Mouse (Mus musculus) spleen, adult 2 months (tissue): ENCODE results near the gene Aldh1l1. TPM values are rescaled to one million over a fixed set of nuclear protein-coding genes. Genes with fewer than 3 reads are reported as not detected.

ENCODE experiments used
- DNase-seq, 2 experiments: peaks; one replicate each; pipeline versions ENCODE4 v3.0.0 to v3.0.0-alpha.2; 2012 to 2021; ENCODE audit warnings: low spot score in 2 of 2, low read depth in 1 of 2
- H3K27ac ChIP-seq: fragments of 200-500 bp; 2 replicates; pipeline ENCODE4 v1.5.1; 2012; ENCODE audit warnings: low read length, inconsistent platforms; ENCODE audit not compliant: insufficient read depth
- H3K27me3 ChIP-seq: fragments of 200-500 bp; 2 replicates; pipeline ENCODE4 v1.6.1; 2012; ENCODE audit warnings: mild to moderate bottlenecking, moderate library complexity, low read length, inconsistent platforms; ENCODE audit not compliant: control insufficient read depth, insufficient read depth
- H3K36me3 ChIP-seq: fragments of 200-500 bp; 2 replicates; pipeline ENCODE4 v1.6.1; 2012; ENCODE audit warnings: mild to moderate bottlenecking, low read length, inconsistent platforms; ENCODE audit not compliant: control insufficient read depth, insufficient read depth
- H3K4me1 ChIP-seq: fragments of 200-500 bp; 2 replicates; pipeline ENCODE4 v1.6.1; 2011; ENCODE audit warnings: inconsistent platforms; ENCODE audit not compliant: control insufficient read depth, insufficient read depth, insufficient read length
- H3K4me3 ChIP-seq: fragments of 200-500 bp; 2 replicates; pipeline ENCODE4 v1.5.1; 2011; ENCODE audit warnings: mild to moderate bottlenecking, inconsistent platforms; ENCODE audit not compliant: insufficient read depth, insufficient read length; ENCODE audit errors: extremely low read depth
- CTCF ChIP-seq: fragments of 200-500 bp; IDR thresholded peaks from 2 replicates; pipeline ENCODE4 v1.5.1; 2011; ENCODE audit warnings: mild to moderate bottlenecking, inconsistent platforms; ENCODE audit not compliant: insufficient read depth, insufficient read length, insufficient replicate concordance; ENCODE audit errors: extremely low read depth
- POLR2A ChIP-seq: fragments of 200-500 bp; IDR thresholded peaks from 2 replicates; pipeline ENCODE4 v1.6.1; 2011; ENCODE audit warnings: low read depth, low read length, inconsistent platforms
- WGBS: fragments of 180-500 bp; shearing (Covaris S2); methylation state at CpG from one replicate; pipeline ENCODE4 v1.1.7; 2018; 5-methylcytosine and 5-hydroxymethylcytosine counted together
- polyA plus RNA-seq: library from polyadenylated mRNA; depleted of rRNA; stranded (reverse); fragments of >200 nt; gene quantifications from 2 replicates; pipeline ENCODE4 v1.2.3, GENCODE M21; 2012

Gene Aldh1l1
- polyA plus RNA-seq, 1 experiment = 2.9 TPM

DNA sequence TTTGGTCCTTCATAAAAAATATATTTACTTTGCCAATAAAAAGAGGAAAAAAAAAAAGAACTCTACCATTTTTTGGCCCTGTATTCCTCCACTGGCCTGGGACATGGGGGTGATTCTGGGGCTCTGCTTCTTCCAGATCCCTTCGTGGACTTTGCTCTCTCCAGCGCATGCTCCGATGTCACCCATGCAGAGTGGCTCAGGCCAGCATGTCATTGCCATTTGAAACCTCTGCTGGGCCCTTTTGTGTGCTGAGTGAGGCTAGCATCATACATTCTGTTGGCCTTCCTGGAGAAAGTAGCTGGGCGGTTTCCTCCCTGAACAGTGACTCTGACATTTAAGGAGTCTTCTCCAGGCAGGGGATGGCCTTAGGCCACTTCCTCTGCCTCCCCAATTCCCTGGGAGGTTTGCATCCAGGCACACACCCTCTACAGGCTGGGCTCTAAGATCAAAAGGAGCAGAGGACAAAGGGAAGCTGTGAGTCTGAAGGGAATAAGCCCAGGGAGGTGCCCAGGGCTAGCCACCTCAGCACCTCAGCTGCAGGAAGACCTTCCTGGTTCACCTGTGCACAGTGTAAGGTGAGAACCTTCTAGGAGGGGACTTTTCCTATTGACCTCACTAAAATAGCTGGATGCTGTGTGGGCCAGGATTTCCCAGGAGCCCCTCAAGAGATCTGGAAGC lies 10.9 kb upstream of the Aldh1l1 start:
- no peak for DNase-seq
- H3K27me3 ChIP-seq = no peaks in the 10 kb centered on the region
- WGBS = 92% methylated on average over 4 of the region's 4 CpGs
- TF ChIP-seq POLR2A (no peak), CTCF (no peak)
- no peak overlapping the region for H3K4me3 ChIP-seq
- no peak overlapping the region for H3K27ac ChIP-seq
- no peaks in the 10 kb centered on the region for H3K36me3 ChIP-seq
- no peaks in the 10 kb centered on the region for H3K4me1 ChIP-seq

DNA sequence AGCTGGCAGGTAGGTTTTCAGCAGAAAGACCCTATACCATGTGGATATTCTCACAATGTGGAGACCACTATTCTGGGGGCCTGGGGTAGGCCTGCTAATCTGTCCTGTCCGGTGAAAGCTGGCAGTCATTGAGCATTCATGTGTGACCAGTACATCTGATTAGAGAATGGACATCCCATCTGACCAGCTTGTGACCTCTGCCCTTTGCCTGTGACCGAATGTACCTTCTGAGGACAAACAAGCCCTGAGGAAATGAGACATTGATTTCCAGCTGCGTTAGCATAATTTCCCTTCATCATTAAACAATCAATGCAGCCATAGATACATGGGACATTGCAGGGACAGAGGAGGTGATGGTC lies 10.4 kb upstream of the Aldh1l1 start:
- DNase-seq = no peak

DNA sequence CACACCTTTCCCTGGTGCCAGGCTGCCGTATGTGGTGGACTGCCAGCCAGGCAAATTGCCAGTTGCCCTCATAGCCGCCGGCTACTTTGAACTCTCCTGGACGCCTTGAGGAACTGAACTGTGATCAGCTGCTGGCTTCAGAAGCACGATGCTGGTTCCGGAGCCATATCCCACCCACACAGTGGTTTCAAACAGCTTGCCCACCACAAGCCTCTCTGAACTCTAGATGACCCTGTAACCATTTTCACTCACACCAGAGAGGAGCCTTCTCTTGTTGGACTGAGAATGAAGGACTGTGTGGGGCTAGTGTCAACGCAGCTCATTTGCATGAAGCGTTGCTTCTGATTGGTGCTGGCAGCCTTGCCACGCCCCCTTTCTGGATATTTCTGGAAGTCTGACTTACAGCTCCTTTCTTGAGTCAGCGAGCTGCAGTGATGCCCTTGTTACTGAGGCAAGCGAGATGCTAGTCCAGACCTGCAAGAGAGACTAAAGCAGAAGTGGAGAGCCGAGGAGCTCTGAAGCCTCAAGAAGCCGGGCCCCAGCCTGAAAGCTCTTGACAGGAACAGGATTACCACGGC lies 9.2 kb upstream of the Aldh1l1 start:
- WGBS = 23% methylated on average over 14 of the region's 14 CpGs
- no peak overlapping the region for H3K4me3 ChIP-seq
- DNase-seq = no peak
- no peaks in the 10 kb centered on the region for H3K27me3 ChIP-seq
- H3K4me1 ChIP-seq = no peaks in the 10 kb centered on the region
- TF ChIP-seq POLR2A = no peak
- no peak for TF ChIP-seq CTCF
- H3K27ac ChIP-seq = no peak overlapping the region
- H3K36me3 ChIP-seq = no peaks in the 10 kb centered on the region

More for the DNA sequence above, 10.4 kb upstream of the Aldh1l1 start:
- no peaks in the 10 kb centered on the region for H3K27me3 ChIP-seq
- 78% methylated on average over 3 of the region's 3 CpGs for WGBS
- no peaks in the 10 kb centered on the region for H3K36me3 ChIP-seq
- no peak for TF ChIP-seq CTCF
- no peak for TF ChIP-seq POLR2A
- no peak overlapping the region for H3K4me3 ChIP-seq
- H3K4me1 ChIP-seq = no peaks in the 10 kb centered on the region
- no peak overlapping the region for H3K27ac ChIP-seq

DNA sequence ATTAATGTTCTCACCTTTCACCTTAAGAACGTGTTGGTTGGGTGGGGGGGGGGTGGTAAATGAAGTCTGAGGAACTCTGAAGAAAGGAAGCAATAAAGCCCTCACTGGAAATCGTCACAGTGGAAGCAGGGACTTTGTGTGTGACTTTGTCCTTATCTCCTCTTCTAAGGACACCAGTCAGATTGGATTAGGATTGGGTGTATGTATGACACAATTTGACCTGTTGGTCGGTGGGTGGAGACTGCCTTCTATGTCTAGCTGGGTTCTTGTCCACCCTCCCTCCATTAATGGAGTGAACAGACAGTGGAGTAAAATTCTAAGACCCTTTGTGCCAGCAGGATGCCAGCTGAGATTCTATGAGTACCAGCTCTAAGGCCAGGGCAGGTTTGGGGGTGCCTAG lies 2.0 kb upstream of the Aldh1l1 start:
- Histone ChIP-seq H3K27me3 (no peaks in the 10 kb centered on the region), H3K4me1 (no peaks in the 10 kb centered on the region), H3K36me3 (no peaks in the 10 kb centered on the region), H3K4me3 (no peak overlapping the region), H3K27ac (no peak overlapping the region)
- TF ChIP-seq POLR2A = no peak
- no peak for TF ChIP-seq CTCF
- WGBS = 62% methylated on average over 3 of the region's 3 CpGs
- no peak for DNase-seq

DNA sequence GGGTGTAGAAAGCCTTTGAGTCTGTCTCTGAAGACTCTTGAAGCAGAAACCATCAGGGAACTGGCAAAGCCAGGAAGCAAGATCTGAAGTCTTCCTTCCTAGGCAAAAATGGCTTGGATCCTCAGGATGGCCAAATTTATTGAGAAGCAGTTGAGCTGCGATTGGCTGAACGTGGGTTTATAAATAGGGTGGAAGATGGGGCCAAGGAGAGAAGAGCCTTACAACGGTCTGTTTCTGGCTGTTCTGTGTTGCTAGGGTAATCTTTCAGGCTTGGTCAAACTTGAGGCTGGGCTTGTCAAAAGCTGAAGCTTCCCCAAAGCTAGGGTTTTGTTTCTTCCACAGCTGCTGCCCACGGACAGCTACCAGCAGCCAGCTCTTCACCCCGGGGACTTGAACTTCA lies 1.4 kb upstream of the Aldh1l1 start:
- no peaks in the 10 kb centered on the region for H3K27me3 ChIP-seq
- H3K36me3 ChIP-seq = no peaks in the 10 kb centered on the region
- no peak overlapping the region for H3K27ac ChIP-seq
- no peak for TF ChIP-seq CTCF
- 72% methylated on average over 5 of the region's 5 CpGs for WGBS
- no peak overlapping the region for H3K4me3 ChIP-seq
- no peak for DNase-seq
- no peaks in the 10 kb centered on the region for H3K4me1 ChIP-seq

DNA sequence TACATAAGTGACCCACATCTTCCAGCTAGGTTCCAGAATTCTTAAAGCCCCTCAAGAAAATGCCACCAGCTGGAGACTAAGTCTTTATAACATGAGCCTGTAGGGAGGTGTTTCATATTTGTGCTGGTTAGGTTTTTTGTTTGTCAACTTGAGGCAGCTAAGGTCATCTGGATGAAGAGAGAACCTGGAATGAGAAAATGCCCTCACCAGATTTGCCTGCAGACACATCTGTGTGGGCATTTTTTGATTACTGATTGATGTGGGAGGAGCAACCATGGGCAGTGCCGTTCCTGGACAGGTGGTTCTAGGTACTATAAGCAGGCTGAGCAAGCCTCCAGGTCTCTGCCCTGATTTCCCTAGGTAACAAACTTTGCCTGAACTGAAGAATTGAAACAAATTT lies 1.3 kb downstream of the Aldh1l1 start:
- 97% methylated on average over 1 of the region's 1 CpGs for WGBS
- H3K36me3 ChIP-seq = no peaks in the 10 kb centered on the region
- no peaks in the 10 kb centered on the region for H3K27me3 ChIP-seq
- TF ChIP-seq CTCF (no peak), POLR2A (no peak)
- H3K27ac ChIP-seq = no peak overlapping the region
- H3K4me3 ChIP-seq = no peak overlapping the region
- DNase-seq = no peak
- H3K4me1 ChIP-seq = no peaks in the 10 kb centered on the region

DNA sequence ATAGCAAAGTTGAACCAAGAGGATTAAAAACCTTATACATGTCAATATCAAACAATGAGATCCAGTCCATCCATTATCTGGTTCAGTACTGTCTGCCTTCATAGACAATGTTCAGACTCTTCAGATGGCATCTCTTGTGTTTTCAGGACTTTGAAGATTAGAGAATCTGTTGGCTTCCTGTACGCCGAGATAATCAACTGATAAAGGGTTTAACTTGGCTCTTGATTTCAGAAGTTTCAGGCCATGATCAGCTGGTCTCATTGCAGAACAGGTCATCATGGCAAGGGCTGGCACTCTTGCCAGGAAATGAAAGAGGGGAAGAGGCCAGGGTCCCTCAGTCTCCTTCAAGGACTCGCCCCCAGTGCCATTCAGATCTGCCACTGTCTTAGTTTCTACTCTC lies 3.3 kb downstream of the Aldh1l1 start:
- Histone ChIP-seq H3K4me3 (no peak overlapping the region), H3K36me3 (no peaks in the 10 kb centered on the region), H3K4me1 (no peaks in the 10 kb centered on the region), H3K27me3 (no peaks in the 10 kb centered on the region), H3K27ac (no peak overlapping the region)
- 81% methylated on average over 3 of the region's 3 CpGs for WGBS
- DNase-seq = no peak
- TF ChIP-seq POLR2A = no peak
- TF ChIP-seq CTCF = no peak
